Mouse (Mus musculus) kidney, postnatal 14 days (tissue): ENCODE measurements around the gene Zmiz2.
"Not testable (repeated sequence)": the region's sequence is repeated elsewhere in the genome, so short reads cannot be mapped to it uniquely, and the experiment has no call there.

Experiments used
- DNase-seq: peaks from one replicate; pipeline ENCODE4 v3.0.0; 2022; ENCODE audit warnings: mixed read lengths

Gene Zmiz2

GRCm38 (mm10) chr11:6388726-6389413, at the start of gene Zmiz2:
Gene Zmiz2, plus strand, starts transcription at chr11:6389074.
- DNase-seq, result peak; percentile 98

DNA sequence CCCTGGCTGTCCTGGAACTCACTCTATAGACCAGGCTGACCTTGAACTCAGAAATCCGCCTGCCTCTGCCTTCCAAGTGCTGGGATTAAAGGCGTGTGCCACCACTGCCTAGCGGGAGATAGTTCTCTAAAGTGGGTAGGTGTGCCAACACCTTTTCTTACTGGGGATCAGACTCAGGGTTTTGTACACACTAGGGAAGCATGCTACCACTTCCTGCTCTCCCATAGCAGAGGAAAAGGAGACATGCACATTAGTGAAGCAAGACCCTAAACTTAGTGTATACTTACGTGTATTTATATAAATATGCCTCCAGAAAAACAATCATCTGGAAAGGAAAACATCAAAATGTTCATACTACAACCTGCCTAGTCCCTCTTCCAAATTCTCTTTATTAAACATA, 42.9 kb upstream of the Zmiz2 start:
- no peak for DNase-seq

GRCm38 (mm10) chr11:6346966-6347365, 41.9 kb upstream of the Zmiz2 start:
- no peak for DNase-seq

GRCm38 (mm10) chr11:6348681-6349200, 40.1 kb upstream of the Zmiz2 start:
- DNase-seq, result no peak

DNA sequence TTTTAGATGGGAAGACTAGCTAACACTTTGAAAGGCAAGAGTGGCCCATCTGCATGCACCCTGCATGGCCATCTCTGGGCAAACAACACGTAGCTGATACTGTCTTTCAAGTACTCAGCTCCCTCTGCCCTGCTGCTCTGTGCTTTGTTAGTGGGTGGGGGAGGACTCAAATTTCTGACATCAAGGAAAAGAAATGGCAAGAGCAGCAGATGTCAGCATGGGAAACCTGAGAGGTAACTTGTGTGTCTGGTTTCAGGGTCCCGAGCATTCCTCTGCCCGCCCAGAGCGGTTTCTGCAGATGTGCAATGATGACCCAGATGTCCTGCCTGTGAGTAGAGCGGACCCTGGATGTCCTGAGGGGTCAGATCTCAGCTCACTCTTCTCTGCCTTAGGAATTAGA, 39.3 kb upstream of the Zmiz2 start:
- no peak for DNase-seq

GRCm38 (mm10) chr11:6355106-6355505, 33.8 kb upstream of the Zmiz2 start:
- DNase-seq, result no peak

- no peak for DNase-seq
Measured at GRCm38 (mm10) chr11:6364581-6365275, 24.1 kb upstream of the Zmiz2 start.

DNA sequence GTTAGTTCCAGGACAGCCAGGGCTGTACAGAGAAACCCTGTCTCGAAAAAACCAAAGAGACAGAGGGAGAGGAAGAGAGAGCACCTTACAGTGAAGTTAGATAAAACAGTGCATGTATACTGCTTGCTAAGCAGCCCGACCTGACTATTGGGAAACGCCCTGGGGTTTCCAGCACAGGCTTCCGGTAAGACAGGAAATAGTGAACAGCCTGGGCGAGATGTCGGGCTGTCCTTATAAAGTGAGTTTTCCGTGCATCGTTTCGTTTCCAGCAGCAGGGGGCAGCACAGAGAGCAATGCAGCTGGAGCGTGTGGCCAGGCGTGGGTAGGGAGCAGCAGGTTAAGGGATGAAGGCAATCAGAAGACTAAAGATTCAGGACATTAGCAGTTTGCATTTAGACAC, 23.0 kb upstream of the Zmiz2 start:
- peak; percentile 82 for DNase-seq

DNA sequence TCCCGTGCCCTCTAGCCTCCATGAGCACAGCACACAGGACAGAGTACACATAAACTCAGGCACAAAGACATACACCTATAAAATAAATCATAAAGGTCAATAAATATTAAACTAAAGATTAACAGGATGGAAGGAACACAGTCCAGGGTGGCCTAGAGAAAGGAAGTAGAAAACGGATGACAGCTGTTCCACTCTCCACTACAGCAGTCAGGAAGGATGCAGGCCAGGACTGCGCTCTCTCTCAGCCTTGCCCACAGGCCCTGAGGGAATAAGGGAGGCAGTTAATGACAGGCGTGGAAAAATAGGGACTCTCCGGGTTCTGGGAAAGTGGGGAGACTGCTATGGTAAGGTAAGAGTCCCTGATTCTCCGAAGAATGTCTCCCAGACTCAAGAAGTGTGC, 22.4 kb upstream of the Zmiz2 start:
- no peak for DNase-seq

GRCm38 (mm10) chr11:6367156-6367555, 21.7 kb upstream of the Zmiz2 start:
- no peak for DNase-seq

GRCm38 (mm10) chr11:6367986-6368385, 20.9 kb upstream of the Zmiz2 start:
- not testable (repeated sequence) for DNase-seq

DNA sequence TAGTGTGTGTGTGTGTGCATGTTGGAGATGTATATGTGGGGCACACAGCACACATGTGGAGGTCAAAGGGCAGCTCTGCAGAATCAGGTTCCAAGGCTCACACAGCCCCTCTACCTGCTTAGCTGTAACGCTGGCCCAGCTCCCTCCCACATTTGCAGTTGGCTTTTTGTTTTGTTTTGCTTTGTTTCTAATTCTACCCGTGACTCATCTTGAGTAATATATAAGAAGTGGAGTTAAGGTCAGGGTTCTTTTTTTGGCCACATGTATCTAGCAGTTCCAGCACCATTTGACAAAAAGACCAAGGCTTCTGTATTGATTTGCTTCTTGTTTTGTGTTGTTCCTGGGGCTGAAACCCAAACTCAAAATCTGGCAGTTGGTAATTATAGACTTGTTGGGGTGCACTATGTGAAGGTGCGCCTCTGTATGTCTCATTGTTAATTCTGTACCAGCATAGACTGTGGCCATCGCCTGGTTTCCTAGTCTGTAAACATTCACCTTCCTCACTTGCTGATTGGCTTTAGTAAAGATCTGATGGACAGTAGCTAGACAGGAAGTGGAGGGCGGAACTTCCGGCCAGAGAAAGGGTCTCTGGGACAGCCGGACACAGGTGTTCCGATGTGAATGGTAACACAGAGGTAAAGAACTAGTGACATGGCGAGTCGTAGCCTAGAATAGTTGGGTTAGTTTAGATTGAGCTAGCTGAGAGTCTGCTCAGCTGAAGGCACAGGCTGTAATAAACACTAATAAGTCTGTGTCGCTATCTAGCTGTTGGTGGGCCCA, 17.3 kb upstream of the Zmiz2 start:
- DNase-seq, result no peak

DNA sequence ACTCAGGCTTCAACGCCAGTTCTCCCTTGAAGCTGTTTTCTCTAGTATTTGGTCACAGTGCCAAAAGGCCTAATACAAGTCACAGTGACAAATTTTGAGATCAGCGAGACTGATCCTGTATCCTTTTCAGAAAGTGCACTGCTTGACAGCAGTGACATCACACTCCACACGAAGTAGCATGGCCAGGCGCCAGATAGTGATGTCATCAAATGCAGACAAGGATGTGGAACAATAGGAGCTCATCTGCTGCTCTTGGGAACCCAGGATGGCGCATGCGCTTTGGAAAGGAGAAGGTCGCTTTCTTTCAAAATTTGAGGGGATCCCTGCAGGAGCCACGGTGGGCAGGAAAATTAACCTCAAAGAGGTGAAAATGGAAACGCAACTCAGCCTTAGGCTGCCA, 16.1 kb upstream of the Zmiz2 start:
- no peak for DNase-seq

DNA sequence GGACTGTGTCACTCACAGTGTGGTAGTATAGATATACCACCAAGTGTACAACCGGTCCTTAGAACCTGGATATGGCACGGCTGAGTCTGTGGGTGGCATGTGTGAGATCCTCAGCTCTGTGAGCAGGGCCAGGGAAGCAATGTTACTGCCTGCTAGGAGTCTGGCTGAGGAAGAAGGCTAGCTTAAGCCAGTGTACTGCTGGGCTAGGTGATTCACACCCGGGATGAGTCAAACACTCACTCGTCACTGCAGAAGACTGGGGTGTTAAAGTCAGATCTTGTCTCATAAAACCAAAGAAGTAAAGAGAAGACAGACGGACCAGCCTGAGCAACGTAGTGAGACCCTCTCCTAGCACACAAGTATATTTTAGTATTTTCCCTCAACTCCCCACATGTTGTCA, 8.0 kb upstream of the Zmiz2 start:
- DNase-seq, result no peak

- DNase-seq, result no peak
Measured at GRCm38 (mm10) chr11:6388126-6388725, 648 bp upstream of the Zmiz2 start.

DNA sequence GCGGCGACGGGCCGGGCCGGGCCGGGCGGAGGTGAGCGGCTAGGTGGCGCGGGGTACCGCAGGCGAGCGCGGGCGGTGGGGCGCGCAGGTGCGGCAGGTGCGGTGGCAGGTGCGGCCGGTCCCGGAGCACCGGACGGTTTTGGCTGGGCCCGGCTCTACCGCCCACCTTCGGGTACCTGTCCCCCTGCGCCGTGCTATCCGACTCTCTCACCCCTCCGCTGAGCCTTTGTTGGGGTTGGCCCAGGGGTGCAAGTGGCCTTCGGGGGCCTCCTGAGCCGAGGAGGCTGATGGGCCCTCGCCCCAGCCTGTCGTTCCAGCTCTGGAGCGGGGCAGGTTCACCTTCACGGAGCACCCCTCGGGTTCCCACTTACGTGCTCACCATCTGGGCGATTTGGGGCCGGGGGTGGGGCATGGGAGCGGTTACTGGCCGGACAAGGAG, 628 bp downstream of the Zmiz2 start:
- DNase-seq, result no peak

- DNase-seq, result no peak
Measured at GRCm38 (mm10) chr11:6390376-6391053, 1.6 kb downstream of the Zmiz2 start.

DNA sequence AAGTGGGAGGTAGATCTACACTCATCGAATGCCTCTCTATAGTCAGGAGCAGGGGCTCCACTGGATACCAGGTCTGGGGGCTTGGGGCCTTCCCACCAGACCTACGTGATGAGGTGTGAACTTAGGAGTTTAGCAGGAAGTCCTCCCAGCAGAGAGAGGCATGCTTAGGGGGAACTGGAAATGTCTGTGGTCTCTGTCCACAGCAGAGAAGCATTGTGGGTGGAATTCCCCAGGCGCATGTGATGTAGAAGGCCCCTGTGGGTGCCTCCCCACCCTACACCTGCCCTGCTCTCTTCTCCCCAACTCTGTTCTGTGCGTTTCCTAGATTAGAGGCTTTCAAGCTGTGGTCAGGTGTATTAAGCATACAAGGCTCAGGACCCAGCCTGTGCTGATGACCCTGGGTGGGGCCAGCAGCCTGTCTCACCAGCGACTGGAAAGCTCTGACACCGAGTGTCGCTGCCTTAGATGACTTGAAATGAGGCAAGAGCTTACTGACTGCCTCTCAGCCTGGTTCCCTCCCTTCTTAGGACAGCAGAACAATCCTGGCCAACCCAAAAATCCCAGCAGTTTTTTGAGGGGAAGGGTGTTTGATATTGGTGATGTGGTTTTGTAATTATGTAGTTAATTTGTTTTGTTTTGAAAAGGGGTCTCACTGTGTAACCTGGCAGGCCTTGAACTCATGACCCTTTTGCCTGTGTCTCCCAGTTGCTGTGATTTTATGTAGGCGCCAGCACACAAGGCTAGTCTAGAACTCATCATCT, 2.8 kb downstream of the Zmiz2 start:
- DNase-seq, result no peak

DNA sequence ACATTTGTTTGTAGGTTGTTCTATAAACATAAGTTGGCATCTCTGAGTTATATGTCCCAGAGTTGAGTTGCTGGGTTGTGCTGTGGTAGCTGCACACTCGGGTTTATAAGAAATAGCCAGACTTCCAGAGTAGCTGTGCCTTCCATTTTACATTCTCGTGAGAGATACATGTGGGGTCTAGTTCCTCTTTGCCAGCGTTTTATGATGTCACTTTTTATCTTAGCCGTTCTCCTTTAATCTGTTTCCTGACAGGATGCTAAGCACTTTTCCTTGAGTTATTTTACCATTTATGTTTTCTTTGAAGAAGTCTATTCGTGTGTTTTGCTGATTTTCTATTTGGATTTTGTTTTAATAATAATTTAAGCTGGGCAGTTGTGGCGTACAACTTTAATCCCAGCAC, 4.0 kb downstream of the Zmiz2 start:
- DNase-seq, result no peak

- no peak for DNase-seq
Measured at GRCm38 (mm10) chr11:6393866-6394265, 5.0 kb downstream of the Zmiz2 start.

DNA sequence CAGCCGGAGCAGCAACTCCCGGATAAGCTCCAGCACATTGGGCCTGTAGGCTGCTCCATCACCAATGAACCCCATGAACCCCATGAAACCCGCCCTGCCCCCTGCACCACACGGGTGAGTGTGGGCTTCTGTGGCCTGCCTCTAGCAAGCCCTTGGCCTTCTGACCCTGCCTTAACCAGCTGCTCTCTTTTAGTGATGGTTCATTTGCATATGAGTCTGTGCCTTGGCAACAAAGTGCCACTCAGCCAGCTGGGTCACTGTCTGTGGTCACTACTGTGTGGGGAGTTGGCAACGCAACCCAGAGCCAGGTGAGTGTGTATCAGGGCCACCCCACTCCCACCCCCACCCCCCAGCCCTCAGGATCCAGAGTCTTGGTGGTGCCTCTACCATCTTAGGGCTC, 6.7 kb downstream of the Zmiz2 start:
- DNase-seq, result no peak

DNA sequence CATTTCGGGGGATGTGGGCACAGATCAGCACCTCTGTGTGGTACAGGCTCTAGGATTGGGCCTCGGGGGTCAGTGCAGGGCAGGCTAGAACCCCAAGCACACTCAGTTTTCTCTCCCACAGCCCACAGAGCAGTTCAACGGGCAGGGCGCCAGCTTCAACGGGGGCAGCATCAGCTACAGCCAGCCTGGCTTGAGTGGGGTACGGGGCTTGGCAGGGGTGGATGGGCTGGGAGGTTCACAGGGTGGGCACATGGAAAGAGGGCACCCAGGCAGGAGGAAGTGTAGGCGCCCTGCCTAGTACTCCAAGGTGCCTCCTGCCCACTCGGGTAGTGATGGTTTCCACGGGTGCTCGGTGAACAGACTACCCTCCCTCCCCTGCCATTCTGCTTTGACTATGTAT, 9.3 kb downstream of the Zmiz2 start:
- DNase-seq, result no peak
